ENCODE assay signal across 27 mouse cellular contexts in genomic region chr15:25542382-25542781, GRCm38 (mm10).
DNase-seq lines count a peak whose midpoint lies in the region; ATAC-seq and TF ChIP-seq lines count a peak whose summit lies in the region.
"Had no signal": no experiment of that assay in that cellular context is flagged by ENCODE, and none has a peak within 500 bp of the region (broad histone marks: within the 10 kb centered on the region; RNA-seq: fewer than 3 reads in every experiment).

No protein-coding gene starts in this region.

- H3K4me2 ChIP-seq in heart, embryonic 12.5 days, result no peak overlapping the region
- H3K4me2 ChIP-seq in heart, postnatal 0 days (ENCODE audit: low read depth, low read length), result no peak overlapping the region
- H3K4me2 ChIP-seq: embryonic facial prominence, embryonic 13.5 days; forebrain, embryonic 12.5 days; forebrain, embryonic 15.5 days; hindbrain, embryonic 14.5 days had no signal

- H3K4me1 ChIP-seq in heart, adult 2 months (ENCODE audit: control insufficient read depth, insufficient read depth, low read length), result peaks cover 20% of the 10 kb centered on the region
- H3K4me1 ChIP-seq in heart, embryonic 12.5 days (replicated peaks), result peaks cover 9% of the 10 kb centered on the region; the same call in 1 of the 2 replicates
- 0 out of 2 replicates have a peak, but pooled peaks cover 6% of the 10 kb centered on the region for H3K4me1 ChIP-seq in heart, postnatal 0 days (ENCODE audit: control insufficient read depth, insufficient read depth)
- H3K4me1 ChIP-seq in brown adipose tissue, adult 24 weeks (ENCODE audit: control insufficient read depth, insufficient read depth, insufficient read length, low read length), result peaks cover 13% of the 10 kb centered on the region
- H3K4me1 ChIP-seq: forebrain, embryonic 12.5 days; forebrain, embryonic 15.5 days had no signal

- TF ChIP-seq CTCF in heart, adult 2 months (IDR thresholded peaks at IDR 0.05), result no peak
- no peak for TF ChIP-seq CTCF in heart, postnatal 0 days (IDR thresholded peaks at IDR 0.05; ENCODE audit: low read depth)

- no peaks in the 10 kb centered on the region for H3K79me2 ChIP-seq in heart, adult 2 months (replicated peaks; ENCODE audit: control insufficient read depth, insufficient read depth, low read length)

- WGBS in heart, adult 2 months, result 51% methylated on average over 4 of the region's 4 CpGs
- 75% methylated on average over 4 of the region's 4 CpGs for WGBS in heart, embryonic 12.5 days
- WGBS in heart, postnatal 0 days, result 59% methylated on average over 4 of the region's 4 CpGs

- DNase-seq in heart, adult 2 months, result no peak
- no peak for DNase-seq in heart, postnatal 0 days (ENCODE audit: low spot score)
- DNase-seq in heart, postnatal 4 days, result no peak
- peak; percentile 7 for DNase-seq in skeletal muscle tissue, adult 2 months (ENCODE audit: low read depth, low spot score)
- DNase-seq: adrenal gland, adult 2 months; adrenal gland, postnatal 14 days; cerebellum, adult 11-12 months; cerebellum, adult 8-10 months; cerebellum, postnatal 10 days; cerebellum, postnatal 36 days; embryo, embryonic 11 days; gastrocnemius, postnatal 14 days; heart, postnatal 14 days; kidney, adult 18-20 months had no signal

- no peak overlapping the region for H3K4me3 ChIP-seq in heart, adult 2 months
- no peak overlapping the region for H3K4me3 ChIP-seq in heart, embryonic 12.5 days
- H3K4me3 ChIP-seq in heart, postnatal 0 days (ENCODE audit: low read depth, low read length), result no peak overlapping the region
- no peak overlapping the region for H3K4me3 ChIP-seq in brown adipose tissue, adult 24 weeks (ENCODE audit: insufficient read depth, low read depth, low read length)
- H3K4me3 ChIP-seq: embryonic facial prominence, embryonic 10.5 days; embryonic facial prominence, embryonic 13.5 days; erythroblast, embryonic 14.5 days; forebrain, embryonic 12.5 days; forebrain, embryonic 15.5 days; heart, embryonic 10.5 days had no signal

- peaks cover 1% of the 10 kb centered on the region; the same call in 1 of the 2 replicates for H3K36me3 ChIP-seq in heart, adult 2 months (ENCODE audit: control insufficient read depth, insufficient read depth, low read length)
- no peaks in the 10 kb centered on the region for H3K36me3 ChIP-seq in heart, embryonic 12.5 days
- H3K36me3 ChIP-seq in heart, postnatal 0 days (replicated peaks; ENCODE audit: control insufficient read depth, insufficient read depth, low read length), result no peaks in the 10 kb centered on the region
- H3K36me3 ChIP-seq: embryonic facial prominence, embryonic 10.5 days; embryonic facial prominence, embryonic 13.5 days; forebrain, embryonic 12.5 days; forebrain, embryonic 15.5 days; heart, embryonic 10.5 days had no signal

- H3K9me3 ChIP-seq in heart, embryonic 12.5 days (replicated peaks), result no peaks in the 10 kb centered on the region
- no peaks in the 10 kb centered on the region for H3K9me3 ChIP-seq in heart, postnatal 0 days (replicated peaks; ENCODE audit: control insufficient read depth, low read length)
- H3K9me3 ChIP-seq: embryonic facial prominence, embryonic 10.5 days; embryonic facial prominence, embryonic 13.5 days; forebrain, embryonic 12.5 days; forebrain, embryonic 15.5 days; heart, embryonic 10.5 days had no signal

- no peaks in the 10 kb centered on the region for H3K27me3 ChIP-seq in heart, adult 2 months (ENCODE audit: control insufficient read depth, insufficient read depth, low read length)
- H3K27me3 ChIP-seq in heart, embryonic 12.5 days (replicated peaks), result 0 out of 2 replicates have a peak, but pooled peaks cover 10% of the 10 kb centered on the region
- no peaks in the 10 kb centered on the region for H3K27me3 ChIP-seq in heart, postnatal 0 days (ENCODE audit: control insufficient read depth, insufficient read depth, low read length)
- H3K27me3 ChIP-seq: embryonic facial prominence, embryonic 13.5 days; forebrain, embryonic 12.5 days; forebrain, embryonic 15.5 days had no signal

- intact Hi-C loops in heart, adult 2 months (cut with DNase I), result no loop called here

- no peak for TF ChIP-seq EP300 in heart, adult 2 months (IDR thresholded peaks at IDR 0.05; ENCODE audit: insufficient read depth, low read depth, low read length)
- no peak for TF ChIP-seq EP300 in heart, postnatal 0 days (IDR thresholded peaks at IDR 0.05; ENCODE audit: low read depth)

- peak overlapping the region; percentile 85 for H3K27ac ChIP-seq in heart, adult 2 months
- H3K27ac ChIP-seq in heart, embryonic 12.5 days (ENCODE audit: poor library complexity, severe bottlenecking), result no peak overlapping the region
- H3K27ac ChIP-seq in heart, postnatal 0 days (ENCODE audit: low read depth), result peak overlapping the region; percentile 11; the same call in 1 of the 2 replicates
- H3K27ac ChIP-seq in brown adipose tissue, adult 24 weeks (replicated peaks; ENCODE audit: low read depth, low read length), result peak overlapping the region; percentile 79
- H3K27ac ChIP-seq: embryonic facial prominence, embryonic 10.5 days; embryonic facial prominence, embryonic 13.5 days; forebrain, embryonic 12.5 days; forebrain, embryonic 15.5 days; heart, embryonic 10.5 days; hindbrain, embryonic 14.5 days; hindbrain, postnatal 0 days had no signal

- no peak overlapping the region for H3K9ac ChIP-seq in heart, adult 2 months (ENCODE audit: low read depth, low read length)
- H3K9ac ChIP-seq in heart, embryonic 12.5 days, result no peak overlapping the region
- no peak overlapping the region for H3K9ac ChIP-seq in heart, postnatal 0 days (replicated peaks; ENCODE audit: low read depth, low read length)
- H3K9ac ChIP-seq: embryonic facial prominence, embryonic 13.5 days; forebrain, embryonic 12.5 days; forebrain, embryonic 15.5 days; hindbrain, embryonic 14.5 days had no signal

- TF ChIP-seq POLR2A in heart, adult 2 months (IDR thresholded peaks at IDR 0.05; ENCODE audit: insufficient read depth, low read depth, low read length), result peak; percentile 32; the same call in 1 of the 2 replicates

- no peak for ATAC-seq in heart, embryonic 12.5 days (ENCODE audit: insufficient number of reproducible peaks, low FRiP score)
- ATAC-seq in heart, postnatal 0 days (ENCODE audit: insufficient read depth, low read depth), result no peak
- ATAC-seq: CD4-positive, CD25-positive, alpha-beta regulatory T cell, adult 4 months; forebrain, embryonic 15.5 days; hindbrain, postnatal 0 days; inflammation-experienced regulatory T-cells, adult 6 months; intestine, embryonic 16.5 days had no signal
